ENCODE assay signal across 20 mouse cellular contexts in the genomic region with DNA sequence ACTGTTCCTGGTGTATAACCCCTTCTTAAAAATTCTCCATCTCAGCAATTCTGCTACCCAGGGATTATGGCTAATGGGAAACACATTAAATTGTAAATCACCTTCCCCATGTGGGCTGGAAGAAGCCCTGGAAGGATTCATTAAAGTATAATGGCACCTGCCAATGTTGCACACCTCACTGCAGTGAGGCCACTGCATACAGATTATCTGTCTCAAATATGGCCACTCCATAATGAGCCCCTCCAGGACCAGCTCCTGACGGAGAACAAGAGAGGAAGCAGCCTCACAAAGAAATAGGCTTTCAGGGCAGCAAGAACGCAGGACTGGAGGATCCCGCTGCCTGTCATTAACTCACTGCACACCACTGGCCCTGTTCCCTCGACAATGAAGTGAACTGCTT.
"Had no signal": no experiment of that assay in that cellular context is flagged by ENCODE, and none has a peak within 500 bp of the region (broad histone marks: within the 10 kb centered on the region; RNA-seq: fewer than 3 reads in every experiment).

No protein-coding gene starts in this region.

- H3K9ac ChIP-seq: liver, embryonic 13.5 days; liver, embryonic 15.5 days; liver, postnatal 0 days; lung, embryonic 15.5 days; neural tube, embryonic 12.5 days had no signal

- DNase-seq: liver, embryonic 13.5 days; liver, postnatal 0 days; lung, adult 2 months; lung, postnatal 14 days; lung, postnatal 36 days; retina, postnatal 1 day; right cerebral cortex, adult 18-20 months; right cerebral cortex, postnatal 25 days; right cerebral cortex, postnatal 4 days; spleen, adult 18-20 months; thymus, adult 18-20 months; thymus, postnatal 14 days; thymus, postnatal 36 days had no signal

- H3K27ac ChIP-seq: liver, embryonic 13.5 days; liver, embryonic 15.5 days; lung, embryonic 15.5 days; macrophage; neural tube, embryonic 12.5 days had no signal

- H3K36me3 ChIP-seq: liver, embryonic 13.5 days; liver, embryonic 15.5 days; lung, embryonic 15.5 days; neural tube, embryonic 12.5 days had no signal

- H3K27me3 ChIP-seq: liver, embryonic 13.5 days; liver, embryonic 15.5 days; lung, embryonic 15.5 days; megakaryocyte, embryonic 14.5 days; neural tube, embryonic 12.5 days had no signal

- H3K4me3 ChIP-seq: liver, embryonic 13.5 days; liver, embryonic 15.5 days; lung, embryonic 15.5 days; megakaryocyte, embryonic 14.5 days; neural tube, embryonic 12.5 days had no signal

- H3K9me3 ChIP-seq: liver, embryonic 15.5 days; lung, embryonic 15.5 days; megakaryocyte, embryonic 14.5 days; neural tube, embryonic 12.5 days had no signal

- H3K4me1 ChIP-seq: liver, embryonic 13.5 days; liver, embryonic 15.5 days; lung, embryonic 15.5 days; megakaryocyte, embryonic 14.5 days; neural tube, embryonic 12.5 days had no signal

- H3K4me2 ChIP-seq: liver, embryonic 11.5 days; liver, embryonic 13.5 days; liver, embryonic 15.5 days; lung, embryonic 15.5 days; neural tube, embryonic 12.5 days had no signal

- ATAC-seq: liver, postnatal 0 days; lung, postnatal 0 days had no signal
